In the genomic region with DNA sequence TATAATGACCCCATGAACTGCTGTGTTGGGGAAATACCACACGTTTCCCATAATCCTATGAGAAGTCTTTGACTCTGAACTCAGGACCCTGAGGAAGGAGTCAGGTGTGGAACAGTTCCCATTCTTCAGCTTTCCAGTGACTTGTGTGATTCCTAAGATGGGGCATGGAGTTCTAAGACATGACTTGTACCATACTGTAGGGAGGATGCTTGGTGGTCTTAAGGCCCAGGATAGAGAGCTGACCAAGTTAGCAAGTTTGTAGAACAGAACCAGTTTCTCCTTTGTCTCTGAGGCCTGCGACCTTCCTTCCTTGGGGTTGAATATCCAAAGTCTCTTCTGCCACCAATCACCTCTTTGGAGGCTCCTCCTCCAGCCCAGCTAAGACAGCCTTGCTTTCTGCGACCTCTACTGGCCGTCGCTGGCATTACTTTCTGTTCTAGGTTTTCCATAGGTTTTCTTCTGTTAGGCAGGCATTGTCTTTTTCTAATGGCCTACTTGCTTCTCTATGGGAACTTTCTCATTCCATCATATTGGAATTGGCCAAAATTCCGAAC, we compare ENCODE assay signal across 9 mouse cellular contexts. TPM values are rescaled to one million over a fixed set of nuclear protein-coding genes. Genes with fewer than 3 reads are reported as not detected.
A peak's percentile ranks its signal among the peaks of the same experiment; 100 is the strongest.
DNase-seq lines count a peak whose midpoint lies in the region; ATAC-seq and TF ChIP-seq lines count a peak whose summit lies in the region.
"Had no signal": no experiment of that assay in that cellular context is flagged by ENCODE, and none has a peak within 500 bp of the region (broad histone marks: within the 10 kb centered on the region; RNA-seq: fewer than 3 reads in every experiment).

No protein-coding gene starts in this region.

- 14% methylated on average over 6 of the region's 6 CpGs for WGBS in kidney, embryonic 15.5 days
- WGBS in limb, embryonic 11.5 days, result 16% methylated on average over 6 of the region's 6 CpGs

- H3K36me3 ChIP-seq in kidney, embryonic 15.5 days, result no peaks in the 10 kb centered on the region
- no peaks in the 10 kb centered on the region for H3K36me3 ChIP-seq in limb, embryonic 11.5 days (ENCODE audit: control insufficient read depth, insufficient read depth, low read length)
- H3K36me3 ChIP-seq: G1E had no signal

- TF ChIP-seq POLR2A in cortical plate, adult 2 months (IDR thresholded peaks at IDR 0.05; ENCODE audit: extremely low read depth, insufficient read depth, low read length), result no peak

- no peak for ATAC-seq in kidney, embryonic 15.5 days (replicated peaks; ENCODE audit: low FRiP score)
- ATAC-seq in limb, embryonic 11.5 days (ENCODE audit: insufficient number of reproducible peaks, low FRiP score, low TSS enrichment, low read depth), result no peak

- no peaks in the 10 kb centered on the region for H3K27me3 ChIP-seq in kidney, embryonic 15.5 days
- no peaks in the 10 kb centered on the region for H3K27me3 ChIP-seq in limb, embryonic 11.5 days (ENCODE audit: control insufficient read depth, insufficient read depth, low read length)

- H3K4me3 ChIP-seq in kidney, embryonic 15.5 days (replicated peaks), result no peak overlapping the region
- no peak overlapping the region for H3K4me3 ChIP-seq in cortical plate, adult 2 months (ENCODE audit: insufficient read depth, low read length)
- no peak overlapping the region for H3K4me3 ChIP-seq in limb, embryonic 11.5 days (ENCODE audit: low read depth, low read length)

- peak; percentile 63 for DNase-seq in kidney, adult 11 months
- peak; percentile 56 to 79 for DNase-seq in gastrocnemius, postnatal 4 days (ENCODE audit: low spot score in 2 of 2)
- peak; percentile 76 to 86 for DNase-seq in kidney, adult 8-10 months
- DNase-seq in limb, embryonic 11.5 days (ENCODE audit: low spot score), result peak; percentile 91
- peak; percentile 88 for DNase-seq in neural tube, embryonic 10.5 days (ENCODE audit: extremely low spot score, low spot score)
- peak; percentile 70 to 89 for DNase-seq in spleen, postnatal 4 days (ENCODE audit: low spot score in 2 of 2)

- no peak overlapping the region for H3K4me2 ChIP-seq in kidney, embryonic 15.5 days
- H3K4me2 ChIP-seq in limb, embryonic 11.5 days (ENCODE audit: low read depth, severe bottlenecking), result no peak overlapping the region

- no peak overlapping the region for H3K27ac ChIP-seq in kidney, embryonic 15.5 days
- no peak overlapping the region for H3K27ac ChIP-seq in cortical plate, adult 2 months (ENCODE audit: insufficient read depth, low read length)
- H3K27ac ChIP-seq in limb, embryonic 11.5 days (replicated peaks; ENCODE audit: low read depth, low read length), result no peak overlapping the region

- no peak overlapping the region for H3K9ac ChIP-seq in kidney, embryonic 15.5 days
- no peak overlapping the region for H3K9ac ChIP-seq in limb, embryonic 11.5 days (ENCODE audit: low read length)

- H3K9me3 ChIP-seq in kidney, embryonic 15.5 days (replicated peaks), result no peaks in the 10 kb centered on the region
- H3K9me3 ChIP-seq in limb, embryonic 11.5 days (ENCODE audit: control insufficient read depth, low read length), result no peaks in the 10 kb centered on the region

- H3K4me1 ChIP-seq in kidney, embryonic 15.5 days, result peaks cover 14% of the 10 kb centered on the region
- no peaks in the 10 kb centered on the region for H3K4me1 ChIP-seq in cortical plate, adult 2 months (ENCODE audit: control insufficient read depth, insufficient read depth, low read length)
- no peaks in the 10 kb centered on the region for H3K4me1 ChIP-seq in limb, embryonic 11.5 days (ENCODE audit: control insufficient read depth, insufficient read depth, low read length)

- TF ChIP-seq CTCF in cortical plate, adult 2 months (IDR thresholded peaks at IDR 0.05; ENCODE audit: extremely low read depth, insufficient read depth, low read length), result peak; percentile 89

RNA-seq across cellular contexts. Expression of a gene that starts 36.2 kb away (rescaled TPM):
- 1.2 and 1.6 TPM in 2 replicates for polyA plus RNA-seq in kidney, embryonic 15.5 days (2015; fragmentation: Nextera tagmentation; extraction: Ambion mirVana)
- 0.27 and 0.32 TPM in 2 replicates for polyA plus RNA-seq in cortical plate, adult 2 months (2012; rRNA removed)
- not detected for total RNA-seq in gastrocnemius, postnatal 4 days (2021)
- polyA plus RNA-seq in limb, embryonic 11.5 days (2014; fragmentation: Nextera tagmentation; extraction: Ambion mirVana), result 0.17 and 0.23 TPM in 2 replicates
- polyA plus RNA-seq: G1E had no signal
